In the genomic region with DNA sequence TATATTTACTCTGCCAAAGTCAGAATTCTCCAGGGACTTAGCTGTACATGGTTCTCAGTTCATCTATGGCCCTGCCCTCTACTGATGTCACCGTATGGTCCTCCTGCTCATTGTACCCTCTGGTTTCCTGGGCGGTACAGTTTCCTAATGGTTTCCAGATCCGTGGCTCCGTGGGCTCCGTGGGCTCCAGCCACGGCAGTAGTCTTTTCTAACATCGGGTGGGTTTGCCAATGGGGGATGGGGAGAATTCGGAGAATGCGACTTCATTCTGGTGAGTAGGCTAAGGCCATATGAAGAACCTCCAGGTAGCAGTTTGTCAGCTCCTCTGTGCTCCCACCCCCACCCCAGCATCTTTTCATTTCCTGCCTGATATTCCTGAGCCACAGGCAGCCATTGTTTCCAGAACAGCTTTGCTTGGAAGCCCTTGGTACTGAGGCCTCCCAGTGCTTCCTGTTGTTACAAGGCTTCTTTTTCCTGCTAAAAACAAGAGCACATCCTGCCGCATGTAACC, we compare ENCODE assay signal across 8 mouse cellular contexts.
A peak's percentile ranks its signal among the peaks of the same experiment; 100 is the strongest.
DNase-seq lines count a peak whose midpoint lies in the region; TF ChIP-seq lines count a peak whose summit lies in the region.

No protein-coding gene starts in this region.

- H3K27ac ChIP-seq in gastrocnemius, adult 2 months = peak overlapping the region; percentile 83

- peak overlapping the region; percentile 46 for H3K4me3 ChIP-seq in gastrocnemius, adult 2 months

- no peak for DNase-seq in gastrocnemius, adult 2 months
- DNase-seq in gastrocnemius, postnatal 14 days = no peak
- peak; percentile 68 for DNase-seq in heart, adult 8-10 months (ENCODE audit: low spot score)
- peak; percentile 48 for DNase-seq in kidney, adult 9 months
- peak; percentile 57 for DNase-seq in lung, postnatal 25 days (ENCODE audit: low spot score)
- no peak for DNase-seq in cerebellum, postnatal 14 days
- DNase-seq in adipocyte (ENCODE audit: low spot score) = no peak
- no peak for DNase-seq in left cerebral cortex, adult 18-20 months (ENCODE audit: low spot score in 2 of 2)

- TF ChIP-seq CTCF in gastrocnemius, adult 2 months (IDR thresholded peaks at IDR 0.05) = no peak

- intact Hi-C loops in gastrocnemius, adult 2 months (cut with DNase I) = no loop called here
- intact Hi-C loops in gastrocnemius, postnatal 14 days (cut with DNase I; ENCODE audit: low total_unique reads) = no loop called here

Comparison
In these comparisons a context has a peak if more than half of its experiments do, and no peak if none do; other contexts are left out.
1. DNase-seq: peak in heart, adult 8-10 months (single experiment), kidney, adult 9 months (single experiment) and lung, postnatal 25 days (single experiment); none in gastrocnemius, adult 2 months (single experiment), gastrocnemius, postnatal 14 days (single experiment), cerebellum, postnatal 14 days (0 of 2), adipocyte (single experiment) and left cerebral cortex, adult 18-20 months (0 of 2).